In the genomic region with DNA sequence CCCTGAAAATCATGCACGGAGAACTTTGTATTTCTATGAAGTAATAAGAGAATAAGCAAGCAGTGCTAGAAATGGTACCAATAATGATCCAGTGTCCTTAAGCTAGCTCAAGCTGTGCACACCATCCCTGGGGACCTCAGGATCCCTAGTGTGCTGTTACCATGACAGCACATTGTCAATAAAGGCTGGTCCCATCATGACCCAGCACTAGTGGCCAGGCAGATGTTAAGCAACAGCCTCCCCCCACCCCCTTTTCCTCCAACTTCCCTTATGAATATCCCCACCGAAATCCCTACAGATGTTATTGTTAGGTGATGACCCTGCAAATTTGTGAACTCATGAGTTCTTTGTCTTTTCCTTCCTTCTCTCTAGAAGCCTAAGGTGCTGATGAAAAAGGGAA, we compare ENCODE assay signal across 28 mouse cellular contexts.
DNase-seq lines count a peak whose midpoint lies in the region; ATAC-seq and TF ChIP-seq lines count a peak whose summit lies in the region.
"Had no signal": no experiment of that assay in that cellular context is flagged by ENCODE, and none has a peak within 500 bp of the region (broad histone marks: within the 10 kb centered on the region; RNA-seq: fewer than 3 reads in every experiment).

No protein-coding gene starts in this region.

- H3K4me2 ChIP-seq in embryonic facial prominence, embryonic 14.5 days (ENCODE audit: low read depth, low read length) = no peak overlapping the region
- H3K4me2 ChIP-seq: hindbrain, embryonic 13.5 days; liver, embryonic 15.5 days; lung, embryonic 15.5 days; midbrain, embryonic 15.5 days had no signal

- no peak overlapping the region for H3K4me3 ChIP-seq in embryonic facial prominence, embryonic 14.5 days (ENCODE audit: low read depth, low read length)
- no peak overlapping the region for H3K4me3 ChIP-seq in embryonic facial prominence, embryonic 10.5 days
- no peak overlapping the region for H3K4me3 ChIP-seq in bone marrow macrophage, adult 2 months (ENCODE audit: insufficient read depth, low read length)
- no peak overlapping the region for H3K4me3 ChIP-seq in kidney, adult 2 months (ENCODE audit: insufficient read depth, low read depth, low read length)
- H3K4me3 ChIP-seq: forebrain, embryonic 10.5 days; hindbrain, embryonic 13.5 days; liver, embryonic 15.5 days; lung, embryonic 15.5 days; midbrain, embryonic 10.5 days; midbrain, embryonic 15.5 days had no signal

- no peak overlapping the region for H3K27ac ChIP-seq in embryonic facial prominence, embryonic 14.5 days (replicated peaks; ENCODE audit: low read depth, low read length)
- no peak overlapping the region for H3K27ac ChIP-seq in embryonic facial prominence, embryonic 10.5 days (replicated peaks)
- peak overlapping the region; percentile 38 for H3K27ac ChIP-seq in bone marrow macrophage, adult 2 months (ENCODE audit: insufficient read depth, low read depth, low read length)
- H3K27ac ChIP-seq in kidney, adult 2 months (ENCODE audit: insufficient read depth, low read depth, low read length) = no peak overlapping the region
- H3K27ac ChIP-seq: forebrain, embryonic 10.5 days; hindbrain, embryonic 13.5 days; liver, embryonic 15.5 days; lung, embryonic 15.5 days; midbrain, embryonic 10.5 days; midbrain, embryonic 15.5 days; stomach, postnatal 0 days had no signal

- no peaks in the 10 kb centered on the region for H3K27me3 ChIP-seq in embryonic facial prominence, embryonic 14.5 days (replicated peaks; ENCODE audit: control insufficient read depth, insufficient read depth, low read length)
- no peaks in the 10 kb centered on the region for H3K27me3 ChIP-seq in embryonic facial prominence, embryonic 10.5 days (replicated peaks; ENCODE audit: low read depth, poor library complexity, severe bottlenecking)
- H3K27me3 ChIP-seq in kidney, adult 2 months (replicated peaks; ENCODE audit: control insufficient read depth, insufficient read depth, low read length) = no peaks in the 10 kb centered on the region
- H3K27me3 ChIP-seq: hindbrain, embryonic 13.5 days; liver, embryonic 15.5 days; lung, embryonic 15.5 days; midbrain, embryonic 15.5 days; Patski had no signal

- H3K9ac ChIP-seq in embryonic facial prominence, embryonic 14.5 days (ENCODE audit: low read depth, low read length) = no peak overlapping the region
- H3K9ac ChIP-seq: forebrain, postnatal 0 days; hindbrain, embryonic 13.5 days; liver, embryonic 15.5 days; lung, embryonic 15.5 days; midbrain, embryonic 15.5 days had no signal

- ATAC-seq in embryonic facial prominence, embryonic 14.5 days (ENCODE audit: low read depth) = 0 out of 2 replicates have a peak, but pooled peaks have one; percentile 41
- ATAC-seq in megakaryocyte, adult 5-6 weeks (ENCODE audit: poor library complexity, severe bottlenecking) = peak; percentile 75
- ATAC-seq: forebrain, postnatal 0 days; intestine, embryonic 16.5 days; midbrain, embryonic 15.5 days; Patski had no signal

- TF ChIP-seq POLR2A in bone marrow macrophage, adult 2 months (IDR thresholded peaks at IDR 0.05; ENCODE audit: borderline replicate concordance, low read depth, low read length) = no peak
- no peak for TF ChIP-seq POLR2A in kidney, adult 2 months (IDR thresholded peaks at IDR 0.05; ENCODE audit: low read depth, low read length)

- WGBS in embryonic facial prominence, embryonic 14.5 days = 87% methylated on average over 2 of the region's 2 CpGs
- WGBS in embryonic facial prominence, embryonic 10.5 days = 82% methylated on average over 2 of the region's 2 CpGs
- WGBS in kidney, adult 2 months = 83% methylated on average over 2 of the region's 2 CpGs

- H3K36me3 ChIP-seq in embryonic facial prominence, embryonic 14.5 days (ENCODE audit: control insufficient read depth, insufficient read depth, low read length) = no peaks in the 10 kb centered on the region
- no peaks in the 10 kb centered on the region for H3K36me3 ChIP-seq in embryonic facial prominence, embryonic 10.5 days (replicated peaks)
- H3K36me3 ChIP-seq in kidney, adult 2 months (ENCODE audit: control insufficient read depth, insufficient read depth, low read length) = no peaks in the 10 kb centered on the region
- H3K36me3 ChIP-seq: forebrain, embryonic 10.5 days; hindbrain, embryonic 13.5 days; liver, embryonic 15.5 days; lung, embryonic 15.5 days; midbrain, embryonic 10.5 days; midbrain, embryonic 15.5 days had no signal

- no peaks in the 10 kb centered on the region for H3K9me3 ChIP-seq in embryonic facial prominence, embryonic 14.5 days (ENCODE audit: control insufficient read depth, low read length)
- H3K9me3 ChIP-seq in embryonic facial prominence, embryonic 10.5 days = no peaks in the 10 kb centered on the region
- H3K9me3 ChIP-seq: forebrain, embryonic 10.5 days; hindbrain, embryonic 13.5 days; liver, embryonic 15.5 days; lung, embryonic 15.5 days; midbrain, embryonic 10.5 days; midbrain, embryonic 15.5 days had no signal

- H3K4me1 ChIP-seq in embryonic facial prominence, embryonic 14.5 days (ENCODE audit: control insufficient read depth, insufficient read depth, low read length) = no peaks in the 10 kb centered on the region
- no peaks in the 10 kb centered on the region for H3K4me1 ChIP-seq in embryonic facial prominence, embryonic 10.5 days
- H3K4me1 ChIP-seq in bone marrow macrophage, adult 2 months (ENCODE audit: control insufficient read depth, insufficient read depth, low read length) = peaks cover 27% of the 10 kb centered on the region
- no peaks in the 10 kb centered on the region; the same call in 1 of the 2 replicates for H3K4me1 ChIP-seq in kidney, adult 2 months (ENCODE audit: control insufficient read depth, insufficient read depth, low read length)
- H3K4me1 ChIP-seq: hindbrain, embryonic 13.5 days; liver, embryonic 15.5 days; midbrain, embryonic 15.5 days had no signal

- no peak for TF ChIP-seq CTCF in bone marrow macrophage, adult 2 months (IDR thresholded peaks at IDR 0.05; ENCODE audit: low read depth, low read length)
- TF ChIP-seq CTCF in kidney, adult 2 months (conservative IDR thresholded peaks at IDR 0.05; ENCODE audit: insufficient read depth, insufficient read length, low read depth, low read length) = no peak

- DNase-seq in embryonic facial prominence, embryonic 14.5 days (ENCODE audit: low spot score) = no peak
- no peak for DNase-seq in embryonic facial prominence, embryonic 10.5 days (ENCODE audit: low spot score)
- peak; percentile 17 to 34 for DNase-seq in heart, adult 18-20 months
- DNase-seq in heart, adult 8-10 months (ENCODE audit: low spot score) = no peak
- DNase-seq in kidney, adult 2 months = no peak
- no peak for DNase-seq in right cerebral cortex, postnatal 36 days (ENCODE audit: low spot score in 2 of 2)
- DNase-seq: adrenal gland, postnatal 10 days; cerebellum, adult 18-20 months; cerebellum, postnatal 14 days; forebrain, postnatal 0 days; kidney, adult 9 months; kidney, postnatal 10 days; liver; lung, postnatal 36 days; right cerebral cortex, postnatal 25 days; thymus, adult 18-20 months; thymus, postnatal 25 days had no signal

Comparison
In these comparisons a context has a peak if more than half of its experiments do, and no peak if none do; other contexts are left out.
1. DNase-seq: peak in heart, adult 18-20 months (2 of 2); none in embryonic facial prominence, embryonic 14.5 days (single experiment), embryonic facial prominence, embryonic 10.5 days (single experiment), heart, adult 8-10 months (single experiment), kidney, adult 2 months (single experiment) and right cerebral cortex, postnatal 36 days (0 of 2).